Mouse (Mus musculus) hindbrain, postnatal 0 days (tissue): ENCODE measurements around the gene Astn1. TPM values are rescaled to one million over a fixed set of nuclear protein-coding genes. Genes with fewer than 3 reads are reported as not detected.

Experiments used
- ATAC-seq: fragments of 200-750 bp; cut with Nextera tagmentation; 2 replicates; pipeline ENCODE4 v1.8.0; 2017; ENCODE audit warnings: mild to moderate bottlenecking, moderate TSS enrichment, moderate library complexity
- DNase-seq: peaks from one replicate; pipeline ENCODE4 v3.0.0-alpha.2; 2015; ENCODE audit warnings: low spot score
- H3K27ac ChIP-seq: fragments of 300-500 bp; sonication (generic); 2 replicates; pipeline ENCODE4 v1.5.1; 2014; ENCODE audit warnings: mild to moderate bottlenecking
- H3K27me3 ChIP-seq: fragments of 300-500 bp; sonication (generic); 2 replicates; pipeline ENCODE4 v1.6.1; 2014; ENCODE audit warnings: low read length, mixed read lengths; ENCODE audit not compliant: insufficient read depth
- H3K36me3 ChIP-seq: fragments of 300-500 bp; sonication (generic); 2 replicates; pipeline ENCODE4 v1.6.1; 2014; ENCODE audit warnings: low read length, mixed read lengths; ENCODE audit not compliant: insufficient read depth
- H3K4me1 ChIP-seq: fragments of 300-500 bp; sonication (generic); 2 replicates; pipeline ENCODE4 v1.6.1; 2014; ENCODE audit warnings: antibody characterized with exemption, low read length, mixed read lengths; ENCODE audit not compliant: insufficient read depth
- H3K4me2 ChIP-seq: fragments of 300-500 bp; sonication (generic); 2 replicates; pipeline ENCODE4 v1.6.1; 2014; ENCODE audit warnings: low read depth, mild to moderate bottlenecking, low read length, moderate library complexity, mixed read lengths
- H3K4me3 ChIP-seq: fragments of 300-500 bp; sonication (generic); 2 replicates; pipeline ENCODE4 v1.5.1; 2014; ENCODE audit warnings: low read length
- H3K9ac ChIP-seq: fragments of 300-500 bp; sonication (generic); replicated peaks from 2 replicates; pipeline ENCODE4 v1.6.1; 2014; ENCODE audit warnings: mild to moderate bottlenecking, low read length, moderate library complexity, mixed read lengths
- H3K9me3 ChIP-seq: fragments of 300-500 bp; sonication (generic); 2 replicates; pipeline ENCODE4 v1.6.1; 2016; ENCODE audit warnings: low read length, mixed read lengths
- CTCF ChIP-seq: IDR thresholded peaks from 2 replicates; pipeline ENCODE4 v1.5.1; 2016; ENCODE audit warnings: antibody characterized with exemption, control low read depth, low read depth
- WGBS: fragments of 180-500 bp; shearing (Covaris S2); extraction: QIAGEN DNeasy Blood & Tissue Kit; methylation state at CpG from one replicate; pipeline ENCODE4 v1.1.7; 2014; 5-methylcytosine and 5-hydroxymethylcytosine counted together
- polyA plus RNA-seq: library from polyadenylated mRNA; unstranded; fragments of >200 nt; fragmentation: Nextera tagmentation; extraction: Ambion mirVana; gene quantifications from 2 replicates; pipeline ENCODE4 v1.2.1, GENCODE M21; 2015
- total RNA-seq: library from RNA; depleted of rRNA; stranded (reverse); fragments of >200 nt; gene quantifications from 2 replicates; pipeline ENCODE4 v1.2.3, GENCODE M21; 2014

The Astn1 gene
- total and polyA plus RNA-seq, 2 experiments from 2014 or later, result 31.0 to 137 TPM

DNA sequence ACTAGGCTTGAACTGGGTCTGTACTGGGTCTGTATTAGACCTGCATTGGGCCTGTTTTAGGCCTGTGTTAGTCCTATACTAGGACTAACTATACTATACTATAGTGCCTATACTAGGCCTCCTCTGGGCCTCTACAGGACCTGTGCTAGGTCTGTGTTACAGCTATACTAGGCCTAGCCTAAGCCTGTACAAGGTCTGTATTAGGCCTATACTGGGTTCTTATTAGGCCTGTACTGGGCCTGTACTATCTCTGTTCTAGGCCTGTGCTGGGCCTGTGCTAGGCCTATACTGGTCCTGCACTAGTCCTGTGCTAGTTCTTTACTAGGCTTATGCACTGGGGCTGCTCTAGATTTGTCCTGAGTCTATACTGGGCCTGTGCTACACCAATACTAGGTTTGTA is 90.6 kb downstream of the Astn1 start:
- Histone ChIP-seq H3K4me1 (no peaks in the 10 kb centered on the region), H3K9me3 (no peaks in the 10 kb centered on the region), H3K9ac (no peak overlapping the region), H3K27me3 (no peaks in the 10 kb centered on the region), H3K4me3 (no peak overlapping the region), H3K27ac (no peak overlapping the region), H3K36me3 (no peaks in the 10 kb centered on the region), H3K4me2 (no peak overlapping the region)
- TF ChIP-seq CTCF, result no peak
- ATAC-seq (0 out of 2 replicates have a peak, but pooled peaks have one; percentile 15), DNase-seq (no peak)

DNA sequence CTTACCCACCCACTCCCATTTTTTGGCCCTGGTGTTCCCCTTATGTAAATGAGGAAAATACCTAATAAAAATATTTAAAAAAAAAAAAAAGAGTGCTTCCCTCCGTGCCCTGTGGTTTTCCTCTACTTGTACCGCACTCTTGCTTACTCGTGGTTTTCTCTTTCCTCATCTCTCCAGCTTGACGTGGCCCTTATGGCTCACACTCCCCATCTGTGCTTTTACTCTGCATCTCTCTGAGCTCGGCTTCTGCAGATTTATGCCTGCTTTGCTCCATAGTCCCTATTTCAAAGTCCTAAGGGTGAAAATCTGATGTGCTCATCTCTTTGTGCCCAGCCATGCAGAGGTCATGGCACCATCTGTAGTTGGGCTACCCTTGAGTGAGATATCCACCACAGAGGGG is 91.5 kb downstream of the Astn1 start:
- no peaks in the 10 kb centered on the region for H3K36me3 ChIP-seq
- DNase-seq, result no peak
- no peak overlapping the region for H3K9ac ChIP-seq
- no peaks in the 10 kb centered on the region for H3K4me1 ChIP-seq
- ATAC-seq, result no peak
- H3K9me3 ChIP-seq, result no peaks in the 10 kb centered on the region
- WGBS, result 90% methylated on average over 5 of the region's 5 CpGs
- H3K4me2 ChIP-seq, result no peak overlapping the region
- TF ChIP-seq CTCF, result no peak
- no peak overlapping the region for H3K27ac ChIP-seq
- H3K27me3 ChIP-seq, result no peaks in the 10 kb centered on the region
- no peak overlapping the region for H3K4me3 ChIP-seq

DNA sequence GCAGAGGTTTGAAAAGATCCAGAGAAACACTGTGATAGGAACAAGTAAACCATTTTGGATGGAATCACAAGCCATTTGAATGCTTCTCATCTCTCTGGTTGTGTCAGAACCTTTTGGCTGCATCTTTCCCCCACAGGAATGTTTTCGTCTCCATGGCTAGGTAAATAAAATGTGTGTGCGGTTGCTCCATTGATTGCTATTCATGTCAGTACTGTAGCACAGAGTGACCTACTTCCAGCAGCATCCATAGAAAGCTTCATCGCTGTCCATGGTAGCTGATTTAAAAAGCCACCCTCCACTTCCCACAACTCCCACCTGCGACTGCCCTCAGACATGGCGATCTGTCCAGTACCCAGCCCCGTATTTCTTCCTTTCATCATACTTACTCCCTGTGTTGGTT is 101.9 kb downstream of the Astn1 start:
- Histone ChIP-seq H3K4me2 (no peak overlapping the region), H3K27ac (peak overlapping the region; percentile 2; the same call in 1 of the 2 replicates), H3K4me3 (no peak overlapping the region), H3K27me3 (no peaks in the 10 kb centered on the region), H3K4me1 (no peaks in the 10 kb centered on the region; the same call in 1 of the 2 replicates), H3K36me3 (no peaks in the 10 kb centered on the region), H3K9ac (no peak overlapping the region), H3K9me3 (no peaks in the 10 kb centered on the region)
- ATAC-seq, result peak; percentile 79
- TF ChIP-seq CTCF, result no peak
- peak; percentile 58 for DNase-seq
- WGBS, result 66% methylated on average over 6 of the region's 6 CpGs

DNA sequence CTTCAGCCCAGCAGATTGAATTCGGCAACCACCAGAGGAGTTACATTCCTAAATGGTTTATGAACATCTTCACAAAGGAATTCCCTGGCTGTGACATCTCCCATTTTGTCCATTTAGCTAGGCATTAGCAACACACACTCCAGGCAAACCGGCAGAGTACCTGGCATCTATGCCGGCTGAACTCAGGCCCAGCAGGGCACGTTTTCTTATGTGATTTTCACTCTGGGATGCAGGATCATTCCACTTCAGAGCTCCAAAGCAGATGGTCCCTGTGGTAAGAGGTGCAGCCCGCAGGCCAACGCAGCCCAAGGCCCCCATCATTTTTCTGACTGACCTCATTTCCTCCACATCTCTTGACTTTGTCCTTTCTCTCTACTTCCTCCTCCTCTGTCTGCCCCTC is 103.2 kb downstream of the Astn1 start:
- Histone ChIP-seq H3K4me1 (no peaks in the 10 kb centered on the region; the same call in 1 of the 2 replicates), H3K9ac (no peak overlapping the region), H3K9me3 (no peaks in the 10 kb centered on the region), H3K27me3 (no peaks in the 10 kb centered on the region), H3K36me3 (no peaks in the 10 kb centered on the region), H3K4me2 (no peak overlapping the region), H3K4me3 (no peak overlapping the region), H3K27ac (peak overlapping the region; percentile 20; the same call in 1 of the 2 replicates)
- TF ChIP-seq CTCF, result no peak
- DNase-seq, result no peak
- WGBS, result 56% methylated on average over 6 of the region's 6 CpGs
- no peak for ATAC-seq

DNA sequence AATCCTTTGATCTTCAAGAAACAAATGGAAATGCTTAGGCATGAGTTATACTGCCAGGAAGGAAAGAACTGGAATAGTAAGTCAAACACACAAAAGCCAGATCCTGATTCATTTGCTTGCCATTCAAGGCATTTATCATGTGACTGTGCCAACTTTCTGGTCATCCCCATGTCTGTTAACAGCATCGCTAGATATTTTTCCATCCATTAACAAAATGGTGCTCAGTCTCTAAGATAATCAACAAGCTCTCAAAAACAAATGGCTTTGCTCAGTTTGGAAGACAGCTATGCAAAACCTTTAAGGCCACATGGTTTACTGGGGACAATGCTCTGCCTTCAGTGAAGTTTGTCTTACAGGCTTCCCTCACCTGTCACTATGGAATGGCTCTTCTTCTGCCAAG is 115.8 kb downstream of the Astn1 start:
- Histone ChIP-seq H3K4me1 (no peaks in the 10 kb centered on the region; the same call in 1 of the 2 replicates), H3K9me3 (no peaks in the 10 kb centered on the region), H3K4me3 (no peak overlapping the region), H3K27me3 (no peaks in the 10 kb centered on the region), H3K36me3 (no peaks in the 10 kb centered on the region), H3K4me2 (no peak overlapping the region), H3K9ac (no peak overlapping the region), H3K27ac (no peak overlapping the region)
- DNase-seq (no peak), ATAC-seq (no peak)
- TF ChIP-seq CTCF, result no peak
- WGBS, result 95% methylated on average over 1 of the region's 1 CpGs

DNA sequence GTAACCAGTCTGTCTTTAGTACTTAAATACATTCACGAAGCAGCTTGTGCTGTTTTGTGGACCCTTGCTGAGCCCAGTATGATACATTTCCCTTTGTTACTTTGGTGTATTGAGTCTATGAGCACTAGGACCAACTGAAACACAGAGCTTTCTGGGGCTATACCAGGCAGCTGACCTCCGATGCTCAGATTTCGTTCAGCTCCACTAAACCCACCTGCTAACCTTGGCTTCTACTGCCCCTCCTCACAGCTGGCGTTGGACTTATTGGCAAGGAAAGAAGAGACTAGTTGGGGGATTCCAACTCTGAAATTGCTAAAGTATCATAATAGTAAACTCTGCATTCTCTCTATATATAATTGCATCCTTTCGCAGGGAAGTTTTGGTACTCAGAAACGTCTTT is 118.2 kb downstream of the Astn1 start:
- DNase-seq, result peak; percentile 66
- Histone ChIP-seq H3K9ac (no peak overlapping the region), H3K36me3 (no peaks in the 10 kb centered on the region), H3K9me3 (no peaks in the 10 kb centered on the region), H3K4me2 (no peak overlapping the region), H3K27ac (no peak overlapping the region), H3K27me3 (no peaks in the 10 kb centered on the region), H3K4me3 (no peak overlapping the region), H3K4me1 (no peaks in the 10 kb centered on the region; the same call in 1 of the 2 replicates)
- no peak for TF ChIP-seq CTCF
- 0 out of 2 replicates have a peak, but pooled peaks have one; percentile 55 for ATAC-seq
- 68% methylated on average over 6 of the region's 6 CpGs for WGBS

DNA sequence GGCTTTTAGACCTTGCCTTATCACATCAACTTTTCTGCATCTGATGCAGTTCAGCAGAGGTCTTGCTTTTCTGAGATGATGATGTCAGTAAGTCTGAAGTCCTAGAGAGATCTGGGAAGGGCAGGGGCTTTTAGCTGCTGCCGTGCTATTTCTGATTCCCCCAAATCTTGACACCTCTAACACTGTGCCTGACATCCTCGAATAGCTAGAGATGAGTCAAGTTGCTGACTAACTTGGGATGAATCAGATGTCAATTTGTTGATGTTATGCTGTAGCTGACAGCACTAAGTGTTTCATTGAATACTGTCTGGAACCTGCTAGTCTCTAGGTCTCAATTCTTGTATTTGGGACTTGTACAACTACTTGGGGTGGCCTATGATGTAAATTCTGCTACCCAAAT is 121.7 kb downstream of the Astn1 start:
- DNase-seq (no peak), ATAC-seq (no peak)
- Histone ChIP-seq H3K9me3 (no peaks in the 10 kb centered on the region), H3K4me1 (no peaks in the 10 kb centered on the region; the same call in none of the 2 replicates), H3K9ac (no peak overlapping the region), H3K4me2 (no peak overlapping the region), H3K36me3 (no peaks in the 10 kb centered on the region), H3K27ac (no peak overlapping the region), H3K4me3 (no peak overlapping the region), H3K27me3 (no peaks in the 10 kb centered on the region)
- 87% methylated on average over 2 of the region's 2 CpGs for WGBS
- TF ChIP-seq CTCF, result no peak
